Mouse (Mus musculus) MEL (cell line): ENCODE results near the gene Gli3. TPM values are rescaled to one million over a fixed set of nuclear protein-coding genes. Genes with fewer than 3 reads are reported as not detected.

Source experiments
- DNase-seq: peaks from one replicate; pipeline ENCODE4 v3.0.0; 2011; ENCODE audit warnings: low read depth, low spot score
- H3K27ac ChIP-seq: 2 replicates; pipeline ENCODE4 v1.5.1; 2012; ENCODE audit warnings: low read depth, mild to moderate bottlenecking, control low read depth, low read length, moderate library complexity; ENCODE audit not compliant: control insufficient read depth
- H3K27me3 ChIP-seq, 2 experiments: fragments of 150-350 bp in 1 of 2; sonication (generic) in 1 of 2; 2 replicates each; pipeline ENCODE4 v1.6.1; 2012; ENCODE audit warnings: low read length in 2 of 2, mild to moderate bottlenecking in 2 of 2, improper control_type of control experiment in 1 of 2, moderate library complexity in 1 of 2; ENCODE audit not compliant: insufficient read depth in 2 of 2, control insufficient read depth in 1 of 2
- H3K36me3 ChIP-seq, 2 experiments: 2 replicates each; pipeline ENCODE4 v1.6.1; 2012 to 2014; ENCODE audit warnings: low read length in 2 of 2, improper control_type of control experiment in 1 of 2, inconsistent platforms in 1 of 2, mild to moderate bottlenecking in 1 of 2; ENCODE audit not compliant: insufficient read depth in 2 of 2, control insufficient read depth in 1 of 2
- H3K4me1 ChIP-seq, 2 experiments: fragments of 150-350 bp in 1 of 2; sonication (generic) in 1 of 2; 2 replicates each; pipeline ENCODE4 v1.6.1; 2012; ENCODE audit warnings: low read length in 2 of 2, improper control_type of control experiment in 1 of 2, mild to moderate bottlenecking in 1 of 2; ENCODE audit not compliant: insufficient read depth in 2 of 2, control insufficient read depth in 1 of 2
- H3K4me3 ChIP-seq, 2 experiments: fragments of 150-350 bp in 1 of 2; sonication (generic) in 1 of 2; 2 replicates each; pipeline ENCODE4 v1.5.1; 2012; ENCODE audit warnings: low read depth in 2 of 2, low read length in 2 of 2, mild to moderate bottlenecking in 2 of 2, moderate library complexity in 2 of 2, control low read depth in 1 of 2, improper control_type of control experiment in 1 of 2; ENCODE audit not compliant: control insufficient read depth in 1 of 2, insufficient read depth in 1 of 2
- H3K79me2 ChIP-seq: 2 replicates; pipeline ENCODE4 v1.6.1; 2012; ENCODE audit warnings: mild to moderate bottlenecking, low read length, moderate library complexity; ENCODE audit not compliant: control insufficient read depth, poor library complexity, insufficient read depth
- H3K9ac ChIP-seq: 2 replicates; pipeline ENCODE4 v1.6.1; 2012; ENCODE audit warnings: low read depth, mild to moderate bottlenecking, control low read depth, low read length, moderate library complexity; ENCODE audit not compliant: control insufficient read depth, poor library complexity, severe bottlenecking
- H3K9me3 ChIP-seq: fragments of 150-350 bp; sonication (generic); replicated peaks from 2 replicates; pipeline ENCODE4 v1.6.1; 2012; ENCODE audit warnings: mild to moderate bottlenecking, low read length, improper control_type of control experiment, moderate library complexity; ENCODE audit not compliant: insufficient read depth
- CTCF ChIP-seq, 3 experiments: IDR thresholded peaks in 2 of 3; conservative IDR thresholded peaks in 1 of 3; 2 replicates each; pipeline ENCODE4 v1.5.1; 2011 to 2012; ENCODE audit warnings: low read length in 3 of 3, low read depth in 2 of 3, mild to moderate bottlenecking in 2 of 3, improper control_type of control experiment in 1 of 3, inconsistent platforms in 1 of 3, mixed read lengths in 1 of 3, moderate library complexity in 1 of 3; ENCODE audit not compliant: control insufficient read depth in 1 of 3, insufficient read depth in 1 of 3, poor library complexity in 1 of 3, severe bottlenecking in 1 of 3
- E2F4 ChIP-seq: IDR thresholded peaks from 2 replicates; pipeline ENCODE4 v1.6.1; 2011; ENCODE audit warnings: low read depth, low read length, improper control_type of control experiment, borderline replicate concordance
- ETS1 ChIP-seq: IDR thresholded peaks from 2 replicates; pipeline ENCODE4 v1.6.1; 2012; ENCODE audit warnings: low read depth, mild to moderate bottlenecking, inconsistent platforms, low read length, improper control_type of control experiment, moderate library complexity
- GATA1 ChIP-seq: IDR thresholded peaks from 2 replicates; pipeline ENCODE4 v1.6.1; 2011; ENCODE audit warnings: low read depth, low read length, improper control_type of control experiment
- HCFC1 ChIP-seq: IDR thresholded peaks from 2 replicates; pipeline ENCODE4 v1.6.1; 2012; ENCODE audit warnings: low read depth, mild to moderate bottlenecking, inconsistent platforms, low read length, improper control_type of control experiment, moderate library complexity
- MAZ ChIP-seq: IDR thresholded peaks from 2 replicates; pipeline ENCODE4 v1.6.1; 2012; ENCODE audit warnings: low read depth, mild to moderate bottlenecking, inconsistent platforms, low read length, improper control_type of control experiment
- MYB ChIP-seq: IDR thresholded peaks from 2 replicates; pipeline ENCODE4 v1.6.1; 2011; ENCODE audit warnings: mild to moderate bottlenecking, low read depth, low read length, improper control_type of control experiment
- NRF1 ChIP-seq: IDR thresholded peaks from 2 replicates; pipeline ENCODE4 v1.6.1; 2014; ENCODE audit warnings: low read depth, mild to moderate bottlenecking, inconsistent platforms, low read length, improper control_type of control experiment, moderate library complexity; ENCODE audit not compliant: poor library complexity, insufficient read depth, severe bottlenecking
- POLR2A ChIP-seq, 2 experiments: IDR thresholded peaks; 2 replicates each; pipeline ENCODE4 v1.6.1; 2011 to 2012; ENCODE audit warnings: low read length in 2 of 2, mild to moderate bottlenecking in 2 of 2, control low read depth in 1 of 2, improper control_type of control experiment in 1 of 2, low read depth in 1 of 2, moderate library complexity in 1 of 2; ENCODE audit not compliant: control insufficient read depth in 1 of 2, insufficient read depth in 1 of 2, poor library complexity in 1 of 2
- POLR2AphosphoS2 ChIP-seq: IDR thresholded peaks from 2 replicates; pipeline ENCODE4 v1.6.1; 2011; ENCODE audit warnings: low read length, improper control_type of control experiment
- RAD21 ChIP-seq: IDR thresholded peaks from 2 replicates; pipeline ENCODE4 v1.6.1; 2011; ENCODE audit warnings: mild to moderate bottlenecking, low read depth, low read length, improper control_type of control experiment
- RCOR1 ChIP-seq: IDR thresholded peaks from 2 replicates; pipeline ENCODE4 v1.6.1; 2012; ENCODE audit warnings: low read depth, mild to moderate bottlenecking, inconsistent platforms, low read length, improper control_type of control experiment
- SIN3A ChIP-seq: IDR thresholded peaks from 2 replicates; pipeline ENCODE4 v1.6.1; 2012; ENCODE audit warnings: low read length, improper control_type of control experiment, inconsistent platforms
- SMC3 ChIP-seq: IDR thresholded peaks from 2 replicates; pipeline ENCODE4 v1.6.1; 2011; ENCODE audit warnings: low read depth, low read length, improper control_type of control experiment
- TBP ChIP-seq: IDR thresholded peaks from 2 replicates; pipeline ENCODE4 v1.8.0; 2011; ENCODE audit warnings: low read depth, low read length, improper control_type of control experiment
- TCF12 ChIP-seq: IDR thresholded peaks from 2 replicates; pipeline ENCODE4 v1.6.1; 2014; ENCODE audit warnings: low read depth, mild to moderate bottlenecking, inconsistent platforms, low read length, improper control_type of control experiment, moderate library complexity
- UBTF ChIP-seq: IDR thresholded peaks from 2 replicates; pipeline ENCODE4 v1.6.1; 2012; ENCODE audit warnings: low read depth, mild to moderate bottlenecking, inconsistent platforms, low read length, improper control_type of control experiment, moderate library complexity, borderline replicate concordance; ENCODE audit not compliant: insufficient read depth
- USF1 ChIP-seq: IDR thresholded peaks from 2 replicates; pipeline ENCODE4 v1.6.1; 2014; ENCODE audit warnings: low read depth, mild to moderate bottlenecking, inconsistent platforms, low read length, improper control_type of control experiment, moderate library complexity
- ZC3H11A ChIP-seq: IDR thresholded peaks from 2 replicates; pipeline ENCODE4 v1.6.1; 2012; ENCODE audit warnings: low read depth, mild to moderate bottlenecking, inconsistent platforms, low read length, improper control_type of control experiment
- polyA plus RNA-seq, 2 experiments: library from polyadenylated mRNA; stranded (reverse) in 1 of 2; unstranded in 1 of 2; fragments of >175 nt in 1 of 2; fragments of >200 nt in 1 of 2; gene quantifications; 2 replicates each; pipeline versions ENCODE4 v1.2.1 to v1.2.4; 2012; ENCODE audit warnings: low replicate concordance in 2 of 2, low read depth in 1 of 2; ENCODE audit not compliant: insufficient read length in 2 of 2, insufficient read depth in 1 of 2, missing spikeins in 1 of 2
- total RNA-seq: library from RNA; depleted of rRNA; stranded (reverse); fragments of 300-350 nt; gene quantifications from 2 replicates; pipeline ENCODE4 v1.2.3, GENCODE M21; 2012

Gene Gli3
- total and polyA plus RNA-seq, 3 experiments = not detected

- Histone ChIP-seq H3K4me3 (no peak overlapping the region), H3K27me3 (no peaks in the 10 kb centered on the region), H3K79me2 (no peaks in the 10 kb centered on the region), H3K36me3 (no peaks in the 10 kb centered on the region), H3K27ac (no peak overlapping the region), H3K9me3 (no peaks in the 10 kb centered on the region), H3K9ac (no peak overlapping the region), H3K4me1 (no peaks in the 10 kb centered on the region)
- 0 out of 2 replicates have a peak, but pooled peaks have one; percentile 7 for TF ChIP-seq SMC3
- no peak for TF ChIP-seq TCF12
- DNase-seq = no peak
These were observed 251.8 kb downstream of the Gli3 start for GRCm38 (mm10) chr13:15714726-15715437.

DNA sequence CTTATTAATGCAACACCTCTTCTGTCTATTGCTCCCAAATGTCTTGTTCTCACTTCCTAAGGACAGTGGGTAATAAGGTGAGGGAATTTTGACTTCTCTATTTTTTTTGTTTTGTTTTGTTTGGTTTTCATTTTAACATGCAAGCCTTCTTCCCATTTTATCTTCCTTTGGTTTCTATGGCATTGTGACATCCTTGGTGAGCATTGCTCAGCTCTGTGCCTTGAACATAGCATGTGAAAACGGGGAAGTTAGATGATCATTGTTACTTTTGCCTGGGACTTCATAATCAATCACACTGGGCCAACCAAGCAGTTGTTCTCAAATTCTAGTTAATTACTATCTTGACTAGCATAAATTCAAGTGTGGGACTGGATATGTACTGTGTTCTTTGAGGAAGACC, 258.4 kb downstream of the Gli3 start:
- no peak overlapping the region for H3K4me3 ChIP-seq
- no peak overlapping the region for H3K27ac ChIP-seq
- no peaks in the 10 kb centered on the region for H3K4me1 ChIP-seq
- H3K27me3 ChIP-seq = no peaks in the 10 kb centered on the region
- H3K9ac ChIP-seq = no peak overlapping the region
- H3K9me3 ChIP-seq = no peaks in the 10 kb centered on the region
- no peak for DNase-seq
- H3K36me3 ChIP-seq = no peaks in the 10 kb centered on the region
- H3K79me2 ChIP-seq = no peaks in the 10 kb centered on the region
- TF ChIP-seq ETS1 (no peak), POLR2AphosphoS2 (no peak), USF1 (no peak), HCFC1 (no peak), TBP (no peak), ZC3H11A (no peak), MAZ (no peak), SMC3 (no peak), GATA1 (no peak), E2F4 (no peak), RAD21 (no peak), RCOR1 (no peak), POLR2A (IDR thresholded peaks at IDR 0.05; ENCODE audit: control insufficient read depth in 1 of 2, insufficient read depth in 1 of 2, low read depth in 1 of 2, low read length in 2 of 2, poor library complexity in 1 of 2) (no peak), CTCF (IDR thresholded peaks at IDR 0.05 in 2 of 3, conservative IDR thresholded peaks at IDR 0.05 in 1 of 3; ENCODE audit: control insufficient read depth in 1 of 3, insufficient read depth in 1 of 3, low read depth in 2 of 3, low read length in 3 of 3, poor library complexity in 1 of 3, severe bottlenecking in 1 of 3) (no peak), MYB (no peak), UBTF (no peak), SIN3A (no peak), TCF12 (no peak), NRF1 (no peak)
